Mouse (Mus musculus): ENCODE results near the gene Fbxo3. TPM values are rescaled to one million over a fixed set of nuclear protein-coding genes. Genes with fewer than 3 reads are reported as not detected.
"Not testable (repeated sequence)": the region's sequence is repeated elsewhere in the genome, so short reads cannot be mapped to it uniquely, and the experiment has no call there.

Fbxo3 gene
- total RNA-seq, 1 experiment from 2014 or later: 79.6 TPM

DNA sequence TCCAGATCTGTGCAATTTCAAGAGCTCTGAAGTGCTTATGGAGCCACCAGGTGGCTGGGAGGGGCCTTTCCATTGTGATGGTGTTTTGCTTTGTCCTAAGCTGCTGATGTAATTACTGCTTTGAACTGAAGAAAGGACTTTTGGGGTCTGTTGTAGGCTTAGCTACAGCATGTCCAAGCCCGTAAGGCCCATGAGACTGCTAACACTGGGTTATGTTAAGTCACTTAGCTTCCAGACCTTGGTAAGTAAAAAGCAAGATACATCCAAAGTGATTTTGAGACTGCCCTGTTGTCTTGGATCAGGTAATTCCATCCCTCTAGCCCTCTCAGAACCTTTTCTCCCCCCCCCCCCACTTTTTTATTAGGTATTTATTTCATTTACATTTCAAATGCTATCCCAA lies 69.3 kb downstream of the Fbxo3 start:
- DNase-seq: not testable (repeated sequence)

DNA sequence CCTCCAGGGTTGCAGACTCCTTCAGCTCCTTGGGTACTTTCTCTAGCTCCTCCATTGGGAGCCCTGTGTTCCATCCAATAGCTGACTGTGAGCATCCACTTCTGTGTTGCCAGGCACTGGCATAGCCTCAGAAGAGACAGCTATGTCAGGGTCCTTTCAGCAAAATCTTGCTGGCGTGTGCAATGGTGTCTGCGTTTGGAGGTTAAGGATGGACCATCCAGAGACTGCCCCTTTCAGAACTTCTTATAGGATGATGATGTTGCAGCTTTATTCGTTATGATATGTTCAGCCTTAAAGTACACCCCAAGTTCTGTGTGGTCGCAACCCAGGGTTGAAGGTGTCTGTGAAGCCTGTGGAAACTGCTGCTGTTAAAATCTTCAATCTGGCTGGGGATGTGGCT lies 69.9 kb downstream of the Fbxo3 start:
- not testable (repeated sequence) for DNase-seq

GRCm38 (mm10) chr2:104098529-104099230 lies 71.2 kb downstream of the Fbxo3 start:
- DNase-seq: no peak

- no peak for DNase-seq
Measured at GRCm38 (mm10) chr2:104099231-104099585, 71.7 kb downstream of the Fbxo3 start.

- no peak for DNase-seq
Measured at GRCm38 (mm10) chr2:104099946-104100345, 72.4 kb downstream of the Fbxo3 start.

GRCm38 (mm10) chr2:104104800-104105199 lies 77.3 kb downstream of the Fbxo3 start:
- DNase-seq: no peak

DNA sequence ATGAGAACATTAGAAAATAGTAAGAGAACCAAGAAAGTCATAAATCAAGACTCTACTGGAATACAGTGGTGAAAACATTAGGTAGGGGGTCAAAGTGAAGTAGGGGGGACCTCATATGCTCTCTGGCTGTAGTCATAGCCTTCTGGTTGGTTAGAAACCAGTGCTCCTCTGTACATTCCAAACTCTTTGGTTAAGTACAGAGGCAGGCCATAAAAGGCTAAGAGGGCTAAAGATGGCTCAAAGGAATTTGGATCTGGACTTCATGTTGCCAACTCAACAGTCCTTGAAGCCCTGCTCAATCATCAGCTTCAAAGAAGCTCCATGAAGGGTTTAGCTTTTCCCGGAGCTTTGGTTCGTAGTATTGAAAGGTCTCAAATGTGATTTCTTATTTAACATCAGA lies 81.5 kb downstream of the Fbxo3 start:
- DNase-seq: not testable (repeated sequence)

- DNase-seq: no peak
Measured at GRCm38 (mm10) chr2:104109528-104109927, 82.0 kb downstream of the Fbxo3 start.

DNA sequence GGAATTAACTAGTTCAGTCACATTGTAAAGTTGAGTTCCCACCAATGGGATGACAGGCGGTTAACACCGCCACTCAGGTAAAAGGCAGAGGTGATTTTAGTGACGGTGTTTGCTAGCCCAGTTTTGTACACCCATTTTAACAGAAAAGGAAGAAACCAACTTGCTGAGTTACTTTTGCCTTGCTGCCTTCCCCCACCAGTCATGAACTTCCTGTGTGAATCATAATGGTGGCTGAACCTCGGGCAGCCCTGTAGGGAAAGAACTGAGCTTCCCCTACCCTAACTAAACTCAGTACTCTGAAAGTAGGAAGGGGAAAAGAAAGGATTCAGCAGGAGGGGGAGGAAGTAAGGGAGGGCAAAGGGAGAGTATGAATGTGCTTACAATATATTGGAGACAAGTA lies 82.5 kb downstream of the Fbxo3 start:
- no peak for DNase-seq

DNA sequence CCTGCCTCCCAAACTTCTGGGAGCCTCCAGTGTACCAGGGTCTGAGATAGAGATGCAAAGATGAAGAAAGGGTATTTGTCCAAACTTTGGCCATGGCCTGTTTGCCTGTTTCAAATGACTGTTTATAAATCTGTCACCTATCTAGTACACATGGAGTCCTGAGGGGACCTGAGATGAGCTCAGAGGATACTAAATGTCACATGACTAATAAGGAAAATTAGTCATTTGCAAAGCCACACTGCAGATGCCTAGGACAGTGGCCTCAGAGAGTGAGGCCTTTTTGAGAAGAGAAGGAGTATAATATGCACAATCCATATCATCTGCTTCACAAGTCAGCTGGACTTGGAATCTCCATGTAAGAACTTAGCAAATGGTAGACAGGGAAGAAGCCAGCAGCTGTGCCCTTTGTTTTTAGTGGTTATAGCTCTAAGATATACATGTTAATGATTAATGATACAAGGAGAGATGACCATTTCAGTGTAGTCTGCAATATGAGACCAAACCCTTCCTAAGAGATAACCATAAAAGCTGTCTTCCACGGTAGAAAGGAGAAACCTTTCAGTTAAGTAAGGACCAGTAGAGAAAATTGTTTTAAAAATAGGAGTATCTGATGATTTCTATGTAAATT lies 83.8 kb downstream of the Fbxo3 start:
- not testable (repeated sequence) for DNase-seq

Other genes with a start within 250 kb of the Fbxo3 start
- 417 and 423 TPM in 2 replicates for gene Caprin1, start 230.1 kb upstream of the Fbxo3 start, total RNA-seq (2021)
- 28.5 and 30.2 TPM in 2 replicates for gene Lmo2, start 69.7 kb upstream of the Fbxo3 start, total RNA-seq (2021)
- not detected in 2 replicates for gene 4931422A03Rik, start 640 bp downstream of the Fbxo3 start, total RNA-seq (2021)
- gene Gm10912, start 38.1 kb downstream of the Fbxo3 start, total RNA-seq (2021): 0.59 TPM in 1 of 2 replicates, not detected in the other
- not detected in 2 replicates for gene Gm10799, start 40.8 kb downstream of the Fbxo3 start, total RNA-seq (2021)
- gene Cd59b, start 42.1 kb downstream of the Fbxo3 start, total RNA-seq (2021): 4.4 and 4.6 TPM in 2 replicates
- 47.4 and 51.9 TPM in 2 replicates for gene Cd59a, start 68.1 kb downstream of the Fbxo3 start, total RNA-seq (2021)
- 1.1 and 2.4 TPM in 2 replicates for gene A930018P22Rik, start 95.0 kb downstream of the Fbxo3 start, total RNA-seq (2021)

All from adrenal gland, postnatal 14 days (tissue).